Mouse (Mus musculus) myocyte (in vitro differentiated cells): ENCODE measurements around the gene Ust.

Source experiments
- E2F4 ChIP-seq: IDR thresholded peaks from one replicate; pipeline ENCODE4 v1.6.1; 2011; ENCODE audit warnings: mild to moderate bottlenecking, control low read depth, moderate library complexity; ENCODE audit not compliant: insufficient read depth
- POLR2A ChIP-seq: IDR thresholded peaks from one replicate; pipeline ENCODE4 v1.6.1; 2011; ENCODE audit warnings: low read depth, mild to moderate bottlenecking, control low read depth, moderate library complexity; ENCODE audit not compliant: insufficient read length
- POLR2AphosphoS2 ChIP-seq: IDR thresholded peaks from one replicate; pipeline ENCODE4 v1.6.1; 2011; ENCODE audit warnings: low read depth, control low read depth; ENCODE audit not compliant: insufficient read length
- USF1 ChIP-seq: IDR thresholded peaks from one replicate; pipeline ENCODE4 v1.6.1; 2011; ENCODE audit warnings: low read depth, mild to moderate bottlenecking, control low read depth, moderate library complexity

DNA sequence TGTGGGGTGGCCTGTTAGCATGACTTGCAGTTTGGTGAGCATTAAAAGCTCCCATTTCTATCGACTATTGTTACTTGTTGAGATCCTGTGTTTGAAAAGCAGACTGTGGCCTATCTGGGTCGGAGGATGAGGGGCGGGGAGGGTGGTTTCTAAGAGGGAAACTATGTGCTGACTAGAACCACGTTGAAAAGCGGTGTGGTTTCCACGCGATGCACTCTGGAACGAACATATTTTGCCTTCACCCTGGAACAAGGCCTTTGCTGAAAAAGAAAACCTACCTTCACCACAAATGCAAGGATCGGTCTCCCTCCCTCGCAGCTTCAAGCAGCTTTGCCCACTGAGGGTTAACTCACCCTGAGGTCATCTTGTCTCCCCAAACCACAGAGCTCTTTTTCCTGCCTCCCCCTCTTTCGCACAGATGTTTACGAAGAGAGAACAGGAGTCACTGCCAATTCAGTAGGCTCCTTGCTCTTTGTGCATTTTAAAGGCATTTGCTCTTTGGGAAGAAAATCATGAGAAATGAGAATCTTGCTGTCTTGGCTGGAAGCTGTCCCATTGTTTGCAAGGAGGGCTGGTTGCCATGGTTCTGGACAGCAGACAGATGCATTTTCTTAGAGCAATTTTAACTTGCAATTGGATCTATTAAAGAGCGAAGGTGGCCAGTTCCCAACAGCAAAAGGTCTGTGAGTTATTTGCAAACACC is 342.1 kb downstream of the Ust start:
- no peak for TF ChIP-seq USF1
- TF ChIP-seq E2F4: no peak
- TF ChIP-seq POLR2AphosphoS2: no peak
- no peak for TF ChIP-seq POLR2A
